Comparison of ENCODE assay signal across 10 mouse cellular contexts in genomic region chr12:69211057-69211456, GRCm38 (mm10). TPM values are rescaled to one million over a fixed set of nuclear protein-coding genes. Genes with fewer than 3 reads are reported as not detected.
DNase-seq lines count a peak whose midpoint lies in the region; ATAC-seq and TF ChIP-seq lines count a peak whose summit lies in the region.
"Had no signal": no experiment of that assay in that cellular context is flagged by ENCODE, and none has a peak within 500 bp of the region (broad histone marks: within the 10 kb centered on the region; RNA-seq: fewer than 3 reads in every experiment).

No protein-coding gene starts in this region.

- 79% methylated on average over 5 of the region's 5 CpGs for WGBS in embryonic facial prominence, embryonic 14.5 days
- WGBS in embryonic facial prominence, embryonic 10.5 days = 86% methylated on average over 5 of the region's 5 CpGs

- H3K79me2 ChIP-seq in MEL (ENCODE audit: control insufficient read depth, insufficient read depth, low read length, poor library complexity) = no peaks in the 10 kb centered on the region

- H3K4me2 ChIP-seq in embryonic facial prominence, embryonic 14.5 days (ENCODE audit: low read depth, low read length) = no peak overlapping the region

- H3K27ac ChIP-seq in embryonic facial prominence, embryonic 14.5 days (replicated peaks; ENCODE audit: low read depth, low read length) = no peak overlapping the region
- no peak overlapping the region for H3K27ac ChIP-seq in embryonic facial prominence, embryonic 10.5 days (replicated peaks)
- H3K27ac ChIP-seq in layer of hippocampus, adult 2 months = no peak overlapping the region
- no peak overlapping the region for H3K27ac ChIP-seq in MEL (ENCODE audit: control insufficient read depth, low read depth, low read length)

- no peak for TF ChIP-seq EP300 in MEL (IDR thresholded peaks at IDR 0.05; ENCODE audit: low read depth in 1 of 2, low read length in 2 of 2)

- peak; percentile 73 for TF ChIP-seq CTCF in layer of hippocampus, adult 2 months (conservative IDR thresholded peaks at IDR 0.05)
- peak; percentile 26 to 47 (median 41); a peak in 5 of 6 replicates for TF ChIP-seq CTCF in MEL (IDR thresholded peaks at IDR 0.05 in 2 of 3, conservative IDR thresholded peaks at IDR 0.05 in 1 of 3; ENCODE audit: control insufficient read depth in 1 of 3, insufficient read depth in 1 of 3, low read depth in 2 of 3, low read length in 3 of 3, poor library complexity in 1 of 3, severe bottlenecking in 1 of 3)

- no peaks in the 10 kb centered on the region for H3K9me3 ChIP-seq in embryonic facial prominence, embryonic 14.5 days (ENCODE audit: control insufficient read depth, low read length)
- no peaks in the 10 kb centered on the region for H3K9me3 ChIP-seq in embryonic facial prominence, embryonic 10.5 days
- no peaks in the 10 kb centered on the region for H3K9me3 ChIP-seq in MEL (replicated peaks; ENCODE audit: insufficient read depth, low read length)

- H3K4me3 ChIP-seq in embryonic facial prominence, embryonic 14.5 days (ENCODE audit: low read depth, low read length) = no peak overlapping the region
- H3K4me3 ChIP-seq in embryonic facial prominence, embryonic 10.5 days = no peak overlapping the region
- H3K4me3 ChIP-seq in layer of hippocampus, adult 2 months = no peak overlapping the region
- no peak overlapping the region for H3K4me3 ChIP-seq in MEL (ENCODE audit: control insufficient read depth in 1 of 2, insufficient read depth in 1 of 2, low read depth in 2 of 2, low read length in 2 of 2)

- no peaks in the 10 kb centered on the region for H3K4me1 ChIP-seq in embryonic facial prominence, embryonic 14.5 days (ENCODE audit: control insufficient read depth, insufficient read depth, low read length)
- H3K4me1 ChIP-seq in embryonic facial prominence, embryonic 10.5 days = no peaks in the 10 kb centered on the region
- H3K4me1 ChIP-seq in MEL (ENCODE audit: control insufficient read depth in 1 of 2, insufficient read depth in 2 of 2, low read length in 2 of 2) = no peaks in the 10 kb centered on the region

- DNase-seq in embryonic facial prominence, embryonic 14.5 days (ENCODE audit: low spot score) = peak; percentile 27
- DNase-seq in embryonic facial prominence, embryonic 10.5 days (ENCODE audit: low spot score) = no peak
- peak in 1 of 2 experiments; percentile 25 for DNase-seq in layer of hippocampus, adult 2 months (ENCODE audit: low spot score in 2 of 2)
- DNase-seq in layer of hippocampus, postnatal 10 days (ENCODE audit: low spot score in 2 of 2) = no peak
- DNase-seq in MEL (ENCODE audit: low read depth, low spot score) = peak; percentile 48
- peak; percentile 32 for DNase-seq in lung, postnatal 10 days
- no peak for DNase-seq in adrenal gland, postnatal 4 days (ENCODE audit: low spot score in 2 of 2)
- no peak for DNase-seq in cerebellum, adult 9-11 months
- DNase-seq: right cerebral cortex, postnatal 4 days had no signal

- no peak overlapping the region for H3K9ac ChIP-seq in embryonic facial prominence, embryonic 14.5 days (ENCODE audit: low read depth, low read length)
- H3K9ac ChIP-seq in MEL (ENCODE audit: control insufficient read depth, low read depth, low read length, poor library complexity, severe bottlenecking) = no peak overlapping the region

- H3K36me3 ChIP-seq in embryonic facial prominence, embryonic 14.5 days (ENCODE audit: control insufficient read depth, insufficient read depth, low read length) = peaks cover 76% of the 10 kb centered on the region
- H3K36me3 ChIP-seq in embryonic facial prominence, embryonic 10.5 days (replicated peaks) = peaks cover 99% of the 10 kb centered on the region
- no peaks in the 10 kb centered on the region; a peak in 2 of 4 replicates for H3K36me3 ChIP-seq in MEL (ENCODE audit: control insufficient read depth in 1 of 2, insufficient read depth in 2 of 2, low read length in 2 of 2)

- no peaks in the 10 kb centered on the region for H3K27me3 ChIP-seq in embryonic facial prominence, embryonic 14.5 days (replicated peaks; ENCODE audit: control insufficient read depth, insufficient read depth, low read length)
- H3K27me3 ChIP-seq in embryonic facial prominence, embryonic 10.5 days (replicated peaks; ENCODE audit: low read depth, poor library complexity, severe bottlenecking) = no peaks in the 10 kb centered on the region
- no peaks in the 10 kb centered on the region for H3K27me3 ChIP-seq in MEL (ENCODE audit: control insufficient read depth in 1 of 2, insufficient read depth in 2 of 2, low read length in 2 of 2)

- peak; percentile 25 for TF ChIP-seq RAD21 in MEL (IDR thresholded peaks at IDR 0.05; ENCODE audit: low read depth, low read length)

- no peak for ATAC-seq in embryonic facial prominence, embryonic 14.5 days (ENCODE audit: low read depth)
- ATAC-seq: inflammation-experienced regulatory T-cells, adult 6 months had no signal

- no peak for TF ChIP-seq POLR2A in MEL (IDR thresholded peaks at IDR 0.05; ENCODE audit: control insufficient read depth in 1 of 2, insufficient read depth in 1 of 2, low read depth in 1 of 2, low read length in 2 of 2, poor library complexity in 1 of 2)

TF ChIP-seq in MEL, 35 proteins besides CTCF, POLR2A, EP300 and RAD21:
- TF ChIP-seq CHD1 (IDR thresholded peaks at IDR 0.05; ENCODE audit: low read depth, low read length) = no peak
- peak; percentile 60 for TF ChIP-seq SMC3 (IDR thresholded peaks at IDR 0.05; ENCODE audit: low read depth, low read length)
- TF ChIP-seq ZC3H11A (IDR thresholded peaks at IDR 0.05; ENCODE audit: low read depth, low read length) = no peak
- no peak for TF ChIP-seq USF2 (IDR thresholded peaks at IDR 0.05; ENCODE audit: borderline replicate concordance in 1 of 2, insufficient read depth in 1 of 2, low read depth in 1 of 2, low read length in 2 of 2)
- TF ChIP-seq SIN3A (IDR thresholded peaks at IDR 0.05; ENCODE audit: low read length) = no peak
- no peak for TF ChIP-seq TAL1 (IDR thresholded peaks at IDR 0.05; ENCODE audit: low read length)
- no peak for TF ChIP-seq MYB (IDR thresholded peaks at IDR 0.05; ENCODE audit: low read depth, low read length)
- TF ChIP-seq MAZ (IDR thresholded peaks at IDR 0.05; ENCODE audit: low read depth, low read length) = no peak

RNA-seq across cellular contexts. Expression of gene Gm49384, which starts 7.0 kb away (rescaled TPM):
- 18.4 and 19.4 TPM in 2 replicates for polyA plus RNA-seq in embryonic facial prominence, embryonic 14.5 days (2014; fragmentation: Nextera tagmentation; extraction: Ambion mirVana)
- polyA plus RNA-seq in embryonic facial prominence, embryonic 10.5 days (2016; fragmentation: Nextera tagmentation; extraction: Ambion mirVana) = 48.2 and 49.0 TPM in 2 replicates
- 1 to 10 TPM; 3.5 to 5.1 TPM for total RNA-seq in layer of hippocampus, adult 2 months (2021)
- 1 to 10 TPM; 6.5 TPM for total RNA-seq in layer of hippocampus, postnatal 10 days (2021)
- total RNA-seq in MEL (2012; rRNA removed) = 24.1 and 26.2 TPM in 2 replicates
- 10 to 100 TPM in 1 of 2 experiments, not detected in 1; 28.5 TPM for polyA plus RNA-seq in MEL (2012; ENCODE audit: insufficient read depth in 1 of 2, insufficient read length in 2 of 2, low read depth in 1 of 2, low replicate concordance in 2 of 2, missing spikeins in 1 of 2)
- 1 to 10 TPM; 8.5 to 9.2 TPM for total RNA-seq in adrenal gland, postnatal 4 days (2021)

RNA-seq across cellular contexts. Expression of gene Dnaaf2, which starts 12.8 kb away (rescaled TPM):
- polyA plus RNA-seq in embryonic facial prominence, embryonic 14.5 days (2014; fragmentation: Nextera tagmentation; extraction: Ambion mirVana) = 5.5 and 6.0 TPM in 2 replicates
- polyA plus RNA-seq in embryonic facial prominence, embryonic 10.5 days (2016; fragmentation: Nextera tagmentation; extraction: Ambion mirVana) = 15.4 and 17.0 TPM in 2 replicates
- 1 to 10 TPM; 1.9 TPM for total RNA-seq in layer of hippocampus, adult 2 months (2021)
- 1 to 10 TPM; 2.5 to 2.6 TPM for total RNA-seq in layer of hippocampus, postnatal 10 days (2021)
- 7.6 and 10.1 TPM in 2 replicates for total RNA-seq in MEL (2012; rRNA removed)
- polyA plus RNA-seq in MEL (2012; ENCODE audit: insufficient read depth in 1 of 2, insufficient read length in 2 of 2, low read depth in 1 of 2, low replicate concordance in 2 of 2, missing spikeins in 1 of 2) = 1 to 10 TPM in 1 of 2 experiments, not detected in 1; 5.5 TPM
- total RNA-seq in adrenal gland, postnatal 4 days (2021) = 1 to 10 TPM; 1.9 to 2.0 TPM

RNA-seq across cellular contexts. Expression of gene Gm49383, which starts 14.2 kb away (rescaled TPM):
- 18.2 and 23.2 TPM in 2 replicates for polyA plus RNA-seq in embryonic facial prominence, embryonic 14.5 days (2014; fragmentation: Nextera tagmentation; extraction: Ambion mirVana)
- 57.7 and 57.9 TPM in 2 replicates for polyA plus RNA-seq in embryonic facial prominence, embryonic 10.5 days (2016; fragmentation: Nextera tagmentation; extraction: Ambion mirVana)
- total RNA-seq in layer of hippocampus, adult 2 months (2021) = 1 to 10 TPM; 3.8 to 4.1 TPM
- total RNA-seq in layer of hippocampus, postnatal 10 days (2021) = 1 to 10 TPM; 4.0 to 6.5 TPM
- total RNA-seq in MEL (2012; rRNA removed) = 25.2 and 27.5 TPM in 2 replicates
- polyA plus RNA-seq in MEL (2012; ENCODE audit: insufficient read depth in 1 of 2, insufficient read length in 2 of 2, low read depth in 1 of 2, low replicate concordance in 2 of 2, missing spikeins in 1 of 2) = 10 to 100 TPM in 1 of 2 experiments, not detected in 1; 28.8 TPM
- 1 to 10 TPM; 7.2 to 9.2 TPM for total RNA-seq in adrenal gland, postnatal 4 days (2021)

RNA-seq across cellular contexts. Expression of gene Pole2, which starts 16.9 kb away (rescaled TPM):
- 21.4 and 23.9 TPM in 2 replicates for polyA plus RNA-seq in embryonic facial prominence, embryonic 14.5 days (2014; fragmentation: Nextera tagmentation; extraction: Ambion mirVana)
- polyA plus RNA-seq in embryonic facial prominence, embryonic 10.5 days (2016; fragmentation: Nextera tagmentation; extraction: Ambion mirVana) = 28.8 and 32.0 TPM in 2 replicates
- total RNA-seq in layer of hippocampus, adult 2 months (2021) = under 1 TPM; 0.72 to 0.76 TPM
- 1 to 10 TPM; 1.0 to 1.3 TPM for total RNA-seq in layer of hippocampus, postnatal 10 days (2021)
- total RNA-seq in MEL (2012; rRNA removed) = 14.1 and 14.4 TPM in 2 replicates
- polyA plus RNA-seq in MEL (2012; ENCODE audit: insufficient read depth in 1 of 2, insufficient read length in 2 of 2, low read depth in 1 of 2, low replicate concordance in 2 of 2, missing spikeins in 1 of 2) = 10 to 100 TPM; 18.0 to 89.5 TPM
- total RNA-seq in adrenal gland, postnatal 4 days (2021) = 1 to 10 TPM; 9.7 TPM

RNA-seq across cellular contexts. Expression of gene Mgat2, which starts 27.1 kb away (rescaled TPM):
- 65.5 and 66.1 TPM in 2 replicates for polyA plus RNA-seq in embryonic facial prominence, embryonic 14.5 days (2014; fragmentation: Nextera tagmentation; extraction: Ambion mirVana)
- polyA plus RNA-seq in embryonic facial prominence, embryonic 10.5 days (2016; fragmentation: Nextera tagmentation; extraction: Ambion mirVana) = 29.6 and 30.4 TPM in 2 replicates
- 10 to 100 TPM; 25.6 to 28.2 TPM for total RNA-seq in layer of hippocampus, adult 2 months (2021)
- 10 to 100 TPM; 34.9 to 35.3 TPM for total RNA-seq in layer of hippocampus, postnatal 10 days (2021)
- total RNA-seq in MEL (2012; rRNA removed) = 43.3 and 65.3 TPM in 2 replicates
- 10 to 100 TPM in 1 of 2 experiments, not detected in 1; 40.9 TPM for polyA plus RNA-seq in MEL (2012; ENCODE audit: insufficient read depth in 1 of 2, insufficient read length in 2 of 2, low read depth in 1 of 2, low replicate concordance in 2 of 2, missing spikeins in 1 of 2)
- 10 to 100 TPM; 51.4 to 53.9 TPM for total RNA-seq in adrenal gland, postnatal 4 days (2021)

Comparison
In these comparisons a context has a peak if more than half of its experiments do, and no peak if none do; other contexts are left out.
1. DNase-seq: peak in embryonic facial prominence, embryonic 14.5 days (single experiment), MEL (single experiment) and lung, postnatal 10 days (single experiment); none in embryonic facial prominence, embryonic 10.5 days (single experiment), layer of hippocampus, postnatal 10 days (0 of 2), adrenal gland, postnatal 4 days (0 of 2) and cerebellum, adult 9-11 months (single experiment).